Mouse (Mus musculus): Measurements from ENCODE around the gene Pitx1. TPM values are rescaled to one million over a fixed set of nuclear protein-coding genes. Genes with fewer than 3 reads are reported as not detected.

Gene Pitx1
- total and polyA plus RNA-seq, 2 experiments from 2014 or later, result 1.0 TPM; not detected in 1

DNA sequence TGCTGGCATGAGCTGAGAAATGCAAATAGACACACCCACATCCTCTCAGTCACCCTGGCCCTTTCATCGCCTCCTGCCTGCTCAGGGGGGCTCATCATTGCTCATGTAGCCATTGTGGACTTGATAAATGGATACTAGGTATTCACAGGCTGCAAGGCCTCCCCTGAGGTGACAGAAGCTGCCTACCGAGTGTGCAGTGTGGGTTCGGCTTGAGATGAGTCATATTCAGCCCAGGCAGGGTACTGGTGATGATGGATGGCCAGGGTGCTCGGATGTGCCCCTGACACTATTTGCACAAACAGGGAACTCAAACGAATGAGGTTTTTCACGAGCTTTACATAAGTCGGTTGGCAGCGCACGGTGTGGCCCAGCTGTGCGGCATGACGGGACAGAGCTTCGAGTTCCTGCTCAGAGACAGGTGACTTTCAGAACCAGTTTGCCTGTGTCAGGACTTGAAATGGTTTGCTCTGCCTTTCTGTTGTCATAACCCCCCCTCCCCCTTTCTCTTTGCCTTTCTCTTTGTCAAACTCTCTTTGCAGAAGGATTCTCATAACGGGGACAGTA is 31.6 kb upstream of the Pitx1 start:
- Histone ChIP-seq H3K9ac (replicated peaks; ENCODE audit: low read depth, low read length) (no peak overlapping the region), H3K9me3 (replicated peaks; ENCODE audit: control insufficient read depth, low read length) (no peaks in the 10 kb centered on the region; the same call in 1 of the 2 replicates), H3K4me1 (ENCODE audit: control insufficient read depth, insufficient read depth) (no peaks in the 10 kb centered on the region), H3K4me2 (ENCODE audit: low read depth, low read length) (no peak overlapping the region), H3K4me3 (ENCODE audit: low read depth, low read length) (no peak overlapping the region), H3K27ac (ENCODE audit: low read depth) (no peak overlapping the region), H3K36me3 (replicated peaks; ENCODE audit: control insufficient read depth, insufficient read depth, low read length) (no peaks in the 10 kb centered on the region), H3K27me3 (ENCODE audit: control insufficient read depth, insufficient read depth, low read length) (no peaks in the 10 kb centered on the region)
- DNase-seq (ENCODE audit: low spot score), result no peak
- 63% methylated on average over 13 of the region's 13 CpGs for WGBS
- no peak for TF ChIP-seq CTCF (IDR thresholded peaks at IDR 0.05; ENCODE audit: low read depth)
- no peak for ATAC-seq (ENCODE audit: insufficient read depth, low read depth)

DNA sequence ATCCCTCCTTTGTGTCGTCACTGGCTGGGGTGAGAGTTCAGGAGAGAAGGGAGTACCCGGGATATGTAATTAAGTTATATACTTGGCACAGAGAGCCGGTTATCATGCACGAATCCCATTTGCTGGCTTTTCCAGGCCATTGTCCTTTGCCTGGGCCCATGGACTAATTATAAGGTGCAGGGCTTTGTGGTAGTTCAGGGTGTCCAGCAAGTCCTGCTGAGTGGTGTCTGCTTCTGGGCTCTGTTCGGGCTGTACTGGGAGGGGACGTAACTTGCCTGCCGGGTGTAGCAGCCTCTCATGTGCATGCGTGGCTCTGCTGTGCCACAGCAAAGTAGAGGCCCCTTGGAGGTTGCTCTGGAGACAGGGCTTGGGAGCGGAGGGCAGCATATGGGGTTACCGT is 24.5 kb upstream of the Pitx1 start:
- peaks cover 17% of the 10 kb centered on the region for H3K27me3 ChIP-seq (ENCODE audit: control insufficient read depth, insufficient read depth, low read length)
- 72% methylated on average over 10 of the region's 10 CpGs for WGBS
- no peak for ATAC-seq (ENCODE audit: insufficient read depth, low read depth)
- no peak for DNase-seq (ENCODE audit: low spot score)
- H3K9me3 ChIP-seq (replicated peaks; ENCODE audit: control insufficient read depth, low read length), result no peaks in the 10 kb centered on the region
- TF ChIP-seq EP300 (IDR thresholded peaks at IDR 0.05; ENCODE audit: low read depth), result no peak
- TF ChIP-seq CTCF (IDR thresholded peaks at IDR 0.05; ENCODE audit: low read depth), result no peak
- H3K4me1 ChIP-seq (ENCODE audit: control insufficient read depth, insufficient read depth), result no peaks in the 10 kb centered on the region
- H3K36me3 ChIP-seq (replicated peaks; ENCODE audit: control insufficient read depth, insufficient read depth, low read length), result no peaks in the 10 kb centered on the region
- H3K4me2 ChIP-seq (ENCODE audit: low read depth, low read length), result no peak overlapping the region
- no peak overlapping the region for H3K9ac ChIP-seq (replicated peaks; ENCODE audit: low read depth, low read length)
- no peak overlapping the region for H3K4me3 ChIP-seq (ENCODE audit: low read depth, low read length)
- H3K27ac ChIP-seq (ENCODE audit: low read depth), result no peak overlapping the region

DNA sequence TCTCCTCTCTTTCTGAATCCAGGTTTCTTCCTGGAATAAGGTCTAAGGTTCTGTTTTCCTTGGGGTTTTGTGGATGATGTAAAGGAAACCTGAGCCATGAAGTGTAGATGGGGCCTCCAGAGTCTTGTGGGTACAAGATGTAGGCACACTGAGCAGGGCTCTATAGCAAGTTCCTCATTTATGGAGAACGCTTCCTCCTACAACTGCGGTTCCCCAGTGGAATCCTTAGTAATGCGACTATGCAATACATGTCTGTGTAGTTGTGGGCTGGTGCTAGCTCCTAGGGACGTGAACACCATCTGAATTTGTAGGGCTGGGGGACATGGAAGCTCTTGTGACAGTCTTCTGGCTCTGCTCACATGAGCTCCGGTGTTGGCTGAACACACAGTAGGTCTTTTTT is 22.5 kb upstream of the Pitx1 start:
- Histone ChIP-seq H3K27me3 (ENCODE audit: control insufficient read depth, insufficient read depth, low read length) (peaks cover 17% of the 10 kb centered on the region), H3K4me2 (ENCODE audit: low read depth, low read length) (no peak overlapping the region), H3K4me1 (ENCODE audit: control insufficient read depth, insufficient read depth) (no peaks in the 10 kb centered on the region), H3K4me3 (ENCODE audit: low read depth, low read length) (no peak overlapping the region), H3K9me3 (replicated peaks; ENCODE audit: control insufficient read depth, low read length) (no peaks in the 10 kb centered on the region), H3K27ac (ENCODE audit: low read depth) (no peak overlapping the region), H3K36me3 (replicated peaks; ENCODE audit: control insufficient read depth, insufficient read depth, low read length) (no peaks in the 10 kb centered on the region), H3K9ac (replicated peaks; ENCODE audit: low read depth, low read length) (no peak overlapping the region)
- TF ChIP-seq CTCF (IDR thresholded peaks at IDR 0.05; ENCODE audit: low read depth), result no peak
- no peak for TF ChIP-seq EP300 (IDR thresholded peaks at IDR 0.05; ENCODE audit: low read depth)
- 80% methylated on average over 5 of the region's 5 CpGs for WGBS
- DNase-seq (ENCODE audit: low spot score) (no peak), ATAC-seq (ENCODE audit: insufficient read depth, low read depth) (no peak)

DNA sequence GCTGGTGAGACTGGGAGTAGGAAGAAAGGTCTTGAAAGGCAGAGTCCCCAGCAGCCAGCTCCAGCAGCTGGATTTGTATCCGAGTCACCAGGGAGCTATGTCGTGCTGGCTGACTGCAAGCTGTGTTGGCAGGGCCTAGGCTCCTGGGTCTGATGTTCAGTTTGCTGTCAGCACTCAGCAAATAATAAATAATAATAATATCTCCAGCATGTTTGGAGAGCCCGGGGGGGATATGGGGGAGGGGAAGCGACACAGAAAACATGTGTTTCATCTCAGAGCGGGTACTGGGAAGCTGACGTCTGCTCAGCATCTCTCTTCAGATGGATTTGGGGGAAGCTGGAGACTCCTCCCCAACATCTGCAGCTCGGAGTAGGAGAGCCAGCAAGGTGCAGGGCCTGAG is 19.8 kb upstream of the Pitx1 start:
- no peak overlapping the region for H3K9ac ChIP-seq (replicated peaks; ENCODE audit: low read depth, low read length)
- no peak overlapping the region for H3K4me2 ChIP-seq (ENCODE audit: low read depth, low read length)
- no peak for TF ChIP-seq CTCF (IDR thresholded peaks at IDR 0.05; ENCODE audit: low read depth)
- no peak for TF ChIP-seq EP300 (IDR thresholded peaks at IDR 0.05; ENCODE audit: low read depth)
- H3K4me3 ChIP-seq (ENCODE audit: low read depth, low read length), result no peak overlapping the region
- ATAC-seq (ENCODE audit: insufficient read depth, low read depth), result no peak
- WGBS, result 65% methylated on average over 7 of the region's 7 CpGs
- H3K9me3 ChIP-seq (replicated peaks; ENCODE audit: control insufficient read depth, low read length), result no peaks in the 10 kb centered on the region
- no peak for DNase-seq (ENCODE audit: low spot score)
- H3K27me3 ChIP-seq (ENCODE audit: control insufficient read depth, insufficient read depth, low read length), result peaks cover 16% of the 10 kb centered on the region
- H3K4me1 ChIP-seq (ENCODE audit: control insufficient read depth, insufficient read depth), result no peaks in the 10 kb centered on the region
- no peaks in the 10 kb centered on the region for H3K36me3 ChIP-seq (replicated peaks; ENCODE audit: control insufficient read depth, insufficient read depth, low read length)
- H3K27ac ChIP-seq (ENCODE audit: low read depth), result no peak overlapping the region

DNA sequence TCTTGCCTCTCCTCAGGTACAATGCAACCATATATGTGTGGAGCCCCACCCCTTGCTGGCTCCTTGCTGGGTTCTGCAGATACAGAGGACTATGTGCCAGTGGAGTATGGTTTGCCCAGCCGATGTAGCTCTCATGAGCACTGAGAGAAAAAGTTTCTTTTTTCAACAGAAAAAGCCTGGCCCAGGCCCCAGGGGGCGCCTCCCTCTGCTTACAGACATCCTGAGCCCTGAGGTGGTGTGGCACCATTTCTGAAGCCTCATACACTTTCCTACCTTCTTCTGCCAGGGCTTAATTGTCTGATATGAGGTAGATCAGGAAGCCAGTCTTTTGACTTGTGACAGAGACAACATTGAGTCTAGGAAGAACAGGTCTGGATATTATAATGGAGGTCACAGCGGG is 16.2 kb upstream of the Pitx1 start:
- TF ChIP-seq CTCF (IDR thresholded peaks at IDR 0.05; ENCODE audit: low read depth) (no peak), EP300 (IDR thresholded peaks at IDR 0.05; ENCODE audit: low read depth) (no peak)
- H3K4me3 ChIP-seq (ENCODE audit: low read depth, low read length), result no peak overlapping the region
- 69% methylated on average over 3 of the region's 3 CpGs for WGBS
- no peak overlapping the region for H3K4me2 ChIP-seq (ENCODE audit: low read depth, low read length)
- H3K4me1 ChIP-seq (ENCODE audit: control insufficient read depth, insufficient read depth), result peaks cover 3% of the 10 kb centered on the region; the same call in 1 of the 2 replicates
- H3K27ac ChIP-seq (ENCODE audit: low read depth), result no peak overlapping the region
- ATAC-seq (ENCODE audit: insufficient read depth, low read depth) (no peak), DNase-seq (ENCODE audit: low spot score) (no peak)
- no peak overlapping the region for H3K9ac ChIP-seq (replicated peaks; ENCODE audit: low read depth, low read length)
- H3K27me3 ChIP-seq (ENCODE audit: control insufficient read depth, insufficient read depth, low read length), result 0 out of 2 replicates have a peak, but pooled peaks cover 11% of the 10 kb centered on the region
- H3K9me3 ChIP-seq (replicated peaks; ENCODE audit: control insufficient read depth, low read length), result no peaks in the 10 kb centered on the region
- H3K36me3 ChIP-seq (replicated peaks; ENCODE audit: control insufficient read depth, insufficient read depth, low read length), result no peaks in the 10 kb centered on the region

DNA sequence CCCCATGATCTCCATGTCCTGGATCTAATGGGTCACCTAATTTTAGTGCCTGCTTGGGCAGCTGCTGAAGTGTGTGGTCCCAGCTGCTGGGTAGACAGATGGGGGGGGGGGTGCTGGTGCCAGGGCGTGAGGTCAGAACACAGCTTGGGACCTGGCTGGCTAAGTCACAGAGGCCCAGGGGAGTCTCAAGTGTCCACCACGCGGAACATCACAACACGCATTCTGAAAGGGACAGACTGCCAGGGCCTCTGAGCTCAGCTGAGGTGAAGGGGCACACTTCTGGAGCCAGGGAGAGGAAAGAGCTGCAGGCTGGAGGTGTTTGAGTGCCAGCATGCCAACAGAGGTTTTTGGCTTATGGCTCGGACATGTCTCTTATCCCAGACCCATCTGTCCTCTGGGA is 14.7 kb upstream of the Pitx1 start:
- Histone ChIP-seq H3K4me1 (ENCODE audit: control insufficient read depth, insufficient read depth) (peaks cover 3% of the 10 kb centered on the region; the same call in 1 of the 2 replicates), H3K4me3 (ENCODE audit: low read depth, low read length) (no peak overlapping the region), H3K9me3 (replicated peaks; ENCODE audit: control insufficient read depth, low read length) (no peaks in the 10 kb centered on the region), H3K4me2 (ENCODE audit: low read depth, low read length) (no peak overlapping the region), H3K27ac (ENCODE audit: low read depth) (no peak overlapping the region), H3K9ac (replicated peaks; ENCODE audit: low read depth, low read length) (no peak overlapping the region), H3K27me3 (ENCODE audit: control insufficient read depth, insufficient read depth, low read length) (peaks cover 18% of the 10 kb centered on the region), H3K36me3 (replicated peaks; ENCODE audit: control insufficient read depth, insufficient read depth, low read length) (no peaks in the 10 kb centered on the region)
- ATAC-seq (ENCODE audit: insufficient read depth, low read depth) (no peak), DNase-seq (ENCODE audit: low spot score) (no peak)
- TF ChIP-seq EP300 (IDR thresholded peaks at IDR 0.05; ENCODE audit: low read depth) (no peak), CTCF (IDR thresholded peaks at IDR 0.05; ENCODE audit: low read depth) (no peak)
- WGBS, result 56% methylated on average over 5 of the region's 5 CpGs

Measured in heart, postnatal 0 days (tissue).